Mouse (Mus musculus) left cerebral cortex, adult 11 months (tissue): ENCODE data around the gene Galntl6.
"Not testable (repeated sequence)": the region's sequence is repeated elsewhere in the genome, so short reads cannot be mapped to it uniquely, and the experiment has no call there.

Experiments used
- DNase-seq: peaks from one replicate; pipeline ENCODE4 v3.0.0; 2022; ENCODE audit warnings: low spot score

Galntl6 gene

GRCm38 (mm10) chr8:57765726-57766351 lies 1146.6 kb downstream of the Galntl6 start:
- DNase-seq: no peak

- DNase-seq: no peak
These were observed 1147.2 kb downstream of the Galntl6 start for GRCm38 (mm10) chr8:57765192-57765591.

- not testable (repeated sequence) for DNase-seq
These were observed 1149.8 kb downstream of the Galntl6 start for GRCm38 (mm10) chr8:57762622-57763021.

DNA sequence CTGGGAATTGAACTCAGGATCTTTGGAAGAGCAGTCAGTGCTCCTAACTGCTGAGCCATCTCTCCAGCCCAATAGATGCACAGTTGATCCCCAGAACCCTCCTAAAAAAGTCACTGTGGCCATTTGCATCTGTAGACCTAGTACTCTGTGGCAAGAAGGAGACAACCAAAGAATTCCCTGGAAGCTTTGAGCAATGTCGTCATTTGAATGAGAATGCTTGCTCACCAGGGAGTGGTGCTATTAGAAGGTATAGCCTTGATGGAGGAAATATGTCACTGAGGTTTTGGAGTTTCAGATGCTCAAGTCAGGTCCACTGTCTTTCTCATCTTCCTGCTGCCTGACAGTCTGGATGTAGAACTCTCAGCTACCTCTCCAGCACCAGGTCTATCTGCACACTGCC lies 1151.5 kb downstream of the Galntl6 start:
- no peak for DNase-seq

- DNase-seq: no peak
These were observed 1153.6 kb downstream of the Galntl6 start for GRCm38 (mm10) chr8:57758857-57759256.

DNA sequence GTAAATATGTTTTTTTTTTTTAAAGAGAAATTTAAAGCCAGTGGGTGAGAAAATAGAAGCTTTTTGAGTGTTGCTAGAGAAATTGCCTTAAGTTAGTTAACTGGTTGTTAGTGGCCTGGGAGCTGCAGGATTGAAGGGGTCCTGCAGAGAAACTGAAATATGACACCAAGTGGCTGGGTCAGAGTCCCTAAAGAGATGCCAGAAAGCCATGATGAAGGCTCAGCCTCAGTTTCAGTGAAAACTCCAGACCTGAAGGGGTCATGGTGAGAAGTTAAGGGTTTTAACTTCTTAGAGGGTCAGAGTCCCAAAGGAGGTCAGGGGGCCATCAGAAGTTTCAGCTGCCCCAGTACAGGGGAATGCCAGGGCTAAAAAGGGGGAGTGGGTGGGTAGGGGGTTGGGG lies 1155.0 kb downstream of the Galntl6 start:
- DNase-seq: no peak

- no peak for DNase-seq
These were observed 1158.4 kb downstream of the Galntl6 start for GRCm38 (mm10) chr8:57754066-57754465.

- DNase-seq: no peak
These were observed 1168.8 kb downstream of the Galntl6 start for GRCm38 (mm10) chr8:57743636-57744035.

GRCm38 (mm10) chr8:57741983-57742382 lies 1170.5 kb downstream of the Galntl6 start:
- no peak for DNase-seq

DNA sequence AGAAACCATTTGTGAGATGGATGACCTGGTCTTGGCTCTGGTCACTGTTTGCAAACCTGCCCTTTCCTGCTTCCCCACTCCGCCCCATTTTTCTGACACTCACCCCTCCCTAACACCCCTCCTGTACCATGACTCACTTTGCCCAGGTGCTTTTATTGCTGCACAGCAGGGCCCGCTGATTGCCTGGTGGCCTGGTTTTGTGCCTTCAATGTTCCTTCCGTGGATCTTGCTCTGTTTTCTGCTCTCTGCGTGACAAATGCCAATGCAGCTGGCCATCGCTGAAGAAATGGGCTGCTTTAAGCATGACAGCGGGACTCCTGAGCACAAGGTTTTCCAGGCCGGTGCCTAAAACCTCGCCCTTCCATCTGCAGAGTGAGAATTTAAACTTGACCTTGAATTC lies 1171.1 kb downstream of the Galntl6 start:
- no peak for DNase-seq

GRCm38 (mm10) chr8:57737281-57737680 lies 1175.2 kb downstream of the Galntl6 start:
- no peak for DNase-seq

DNA sequence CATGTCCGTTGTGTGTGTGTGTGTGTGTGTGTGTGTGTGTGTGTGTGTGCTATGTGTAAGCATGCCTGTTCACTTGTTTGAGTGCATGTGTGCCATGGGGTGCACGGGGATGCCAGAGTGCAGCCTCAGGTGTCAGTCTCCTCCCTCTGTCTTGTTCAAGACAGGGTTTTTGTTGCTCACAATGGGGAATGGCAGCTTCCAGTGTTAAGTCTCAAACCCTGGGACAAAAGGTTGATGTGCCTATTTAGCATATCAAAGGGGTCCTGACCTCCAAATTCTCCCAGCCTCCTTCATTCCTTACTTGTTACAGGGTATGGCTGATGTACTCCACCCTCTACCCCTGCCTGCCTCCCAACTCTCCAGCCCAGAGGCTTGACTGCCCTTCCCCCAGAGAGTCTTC lies 1179.6 kb downstream of the Galntl6 start:
- DNase-seq: no peak

DNA sequence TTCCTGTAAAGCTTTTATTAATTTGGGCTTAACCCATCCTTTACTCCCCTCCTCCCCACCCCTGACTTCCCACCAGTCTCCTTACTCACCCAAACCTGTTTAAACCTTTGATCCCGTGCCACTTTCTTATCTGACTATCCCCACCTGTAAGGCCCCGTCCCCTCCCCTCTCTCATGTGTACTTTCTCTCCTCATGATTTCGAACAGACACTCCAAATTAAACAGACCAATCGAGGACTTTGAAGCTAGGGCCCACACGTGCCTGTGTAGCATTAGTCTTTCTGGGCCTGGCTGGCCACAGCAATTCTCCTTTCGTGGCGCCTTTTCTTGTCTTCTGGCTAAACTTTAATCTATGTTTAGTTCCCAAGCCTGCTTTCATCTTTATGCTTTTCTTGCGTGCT lies 1180.8 kb downstream of the Galntl6 start:
- DNase-seq: no peak

GRCm38 (mm10) chr8:57728276-57728675 lies 1184.2 kb downstream of the Galntl6 start:
- DNase-seq: no peak

DNA sequence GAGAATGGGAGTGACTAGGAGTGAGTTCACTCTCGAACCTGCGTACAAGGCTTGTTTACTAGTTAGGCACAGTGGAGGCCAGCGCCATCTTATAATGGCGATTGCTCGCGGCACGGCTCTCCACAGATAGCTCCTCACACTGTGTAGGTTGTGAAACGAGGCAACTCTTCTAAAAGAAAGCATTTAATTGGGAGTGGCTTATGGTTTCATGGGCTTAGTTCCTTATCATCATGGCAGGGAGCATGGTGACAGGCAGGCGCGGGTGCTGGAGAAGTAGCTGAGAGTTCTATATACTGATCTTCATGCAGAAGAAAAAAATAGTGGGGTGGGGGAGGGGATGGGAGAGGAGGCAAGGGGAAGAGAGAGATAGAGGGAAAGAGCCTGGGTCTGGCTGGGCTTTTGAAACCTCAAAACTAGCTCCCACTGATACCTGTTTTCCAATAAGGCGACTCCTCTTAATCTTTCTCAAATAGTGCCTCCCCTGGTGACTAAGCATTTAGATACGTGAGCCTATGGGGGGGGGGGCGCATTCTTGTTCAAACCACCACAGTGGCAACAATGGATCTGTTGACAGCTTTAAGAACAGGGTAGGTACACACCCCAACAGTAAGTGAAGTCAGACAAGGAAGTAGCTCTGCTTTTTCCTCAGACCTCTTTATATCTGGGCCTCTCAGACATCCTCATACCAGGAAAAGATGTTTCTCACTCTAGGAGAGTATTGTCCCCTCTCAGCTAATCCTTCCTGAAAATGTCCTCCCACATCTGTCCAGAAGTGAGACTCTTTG lies 1187.4 kb downstream of the Galntl6 start:
- DNase-seq: no peak
